Mouse (Mus musculus): ENCODE results near the gene Gimap5. TPM values are rescaled to one million over a fixed set of nuclear protein-coding genes. Genes with fewer than 3 reads are reported as not detected.

The Gimap5 gene
- polyA plus RNA-seq, 1 experiment from 2014 or later: 0.98 TPM

- Histone ChIP-seq H3K4me1 (replicated peaks) (no peaks in the 10 kb centered on the region), H3K9me3 (no peaks in the 10 kb centered on the region), H3K4me3 (replicated peaks) (no peak overlapping the region), H3K4me2 (replicated peaks) (no peak overlapping the region), H3K27ac (no peak overlapping the region), H3K9ac (replicated peaks) (no peak overlapping the region), H3K27me3 (no peaks in the 10 kb centered on the region), H3K36me3 (no peaks in the 10 kb centered on the region)
- 77% methylated on average over 1 of the region's 1 CpGs for WGBS
- ATAC-seq: no peak
Observed at GRCm38 (mm10) chr6:48785189-48785588, 39.2 kb downstream of the Gimap5 start.

GRCm38 (mm10) chr6:48785601-48786000, 39.6 kb downstream of the Gimap5 start:
- WGBS: 86% methylated on average over 2 of the region's 2 CpGs
- Histone ChIP-seq H3K4me1 (replicated peaks) (no peaks in the 10 kb centered on the region), H3K9ac (replicated peaks) (no peak overlapping the region), H3K36me3 (no peaks in the 10 kb centered on the region), H3K4me2 (replicated peaks) (no peak overlapping the region), H3K9me3 (no peaks in the 10 kb centered on the region), H3K27me3 (no peaks in the 10 kb centered on the region), H3K27ac (no peak overlapping the region), H3K4me3 (replicated peaks) (no peak overlapping the region)
- no peak for ATAC-seq

- no peaks in the 10 kb centered on the region for H3K27me3 ChIP-seq
- H3K4me1 ChIP-seq (replicated peaks): no peaks in the 10 kb centered on the region
- H3K9ac ChIP-seq (replicated peaks): no peak overlapping the region
- no peaks in the 10 kb centered on the region for H3K9me3 ChIP-seq
- H3K27ac ChIP-seq: no peak overlapping the region
- no peaks in the 10 kb centered on the region for H3K36me3 ChIP-seq
- no peak overlapping the region for H3K4me2 ChIP-seq (replicated peaks)
- WGBS: 85% methylated on average over 2 of the region's 2 CpGs
- H3K4me3 ChIP-seq (replicated peaks): no peak overlapping the region
- ATAC-seq: no peak
Observed at GRCm38 (mm10) chr6:48787867-48788266, 41.9 kb downstream of the Gimap5 start.

- no peak overlapping the region for H3K4me2 ChIP-seq (replicated peaks)
- no peak overlapping the region for H3K9ac ChIP-seq (replicated peaks)
Observed at GRCm38 (mm10) chr6:48801897-48802296, 55.9 kb downstream of the Gimap5 start.

GRCm38 (mm10) chr6:48803406-48804051, 57.5 kb downstream of the Gimap5 start:
- H3K27me3 ChIP-seq: no peaks in the 10 kb centered on the region; the same call in 1 of the 2 replicates
- no peak overlapping the region for H3K27ac ChIP-seq
- H3K4me1 ChIP-seq (replicated peaks): no peaks in the 10 kb centered on the region
- H3K9ac ChIP-seq (replicated peaks): no peak overlapping the region
- no peaks in the 10 kb centered on the region for H3K36me3 ChIP-seq
- no peak overlapping the region for H3K4me3 ChIP-seq (replicated peaks)
- H3K4me2 ChIP-seq (replicated peaks): no peak overlapping the region
- no peaks in the 10 kb centered on the region for H3K9me3 ChIP-seq
- no peak for ATAC-seq

More at GRCm38 (mm10) chr6:48801897-48802296, 55.9 kb downstream of the Gimap5 start:
- Histone ChIP-seq H3K9me3 (no peaks in the 10 kb centered on the region), H3K4me1 (replicated peaks) (no peaks in the 10 kb centered on the region), H3K27ac (no peak overlapping the region), H3K27me3 (no peaks in the 10 kb centered on the region; the same call in 1 of the 2 replicates), H3K4me3 (replicated peaks) (no peak overlapping the region), H3K36me3 (no peaks in the 10 kb centered on the region)
- 86% methylated on average over 1 of the region's 1 CpGs for WGBS
- ATAC-seq: no peak

Other genes with a start within 250 kb of the Gimap5 start
- gene Atp6v0e2, start 208.6 kb upstream of the Gimap5 start, polyA plus RNA-seq (2015; fragmentation: Nextera tagmentation; extraction: Ambion mirVana): 174 and 176 TPM in 2 replicates
- 20.8 and 21.2 TPM in 2 replicates for gene Lrrc61, start 191.4 kb upstream of the Gimap5 start, polyA plus RNA-seq (2015; fragmentation: Nextera tagmentation; extraction: Ambion mirVana)
- 2.5 and 2.9 TPM in 2 replicates for gene Rarres2, start 173.4 kb upstream of the Gimap5 start, polyA plus RNA-seq (2015; fragmentation: Nextera tagmentation; extraction: Ambion mirVana)
- not detected in 2 replicates for gene Gm45021, start 156.6 kb upstream of the Gimap5 start, polyA plus RNA-seq (2015; fragmentation: Nextera tagmentation; extraction: Ambion mirVana)
- gene Repin1, start 152.3 kb upstream of the Gimap5 start, polyA plus RNA-seq (2015; fragmentation: Nextera tagmentation; extraction: Ambion mirVana): 44.6 and 47.2 TPM in 2 replicates
- 1.0 TPM in 1 of 2 replicates, not detected in the other for gene Gm44965, start 152.3 kb upstream of the Gimap5 start, polyA plus RNA-seq (2015; fragmentation: Nextera tagmentation; extraction: Ambion mirVana)
- gene Zfp775, start 144.1 kb upstream of the Gimap5 start, polyA plus RNA-seq (2015; fragmentation: Nextera tagmentation; extraction: Ambion mirVana): 14.6 and 17.8 TPM in 2 replicates
- gene AI854703, start 119.4 kb upstream of the Gimap5 start, polyA plus RNA-seq (2015; fragmentation: Nextera tagmentation; extraction: Ambion mirVana): 6.5 and 7.6 TPM in 2 replicates
- 0.46 and 0.53 TPM in 2 replicates for gene Gimap8, start 99.0 kb upstream of the Gimap5 start, polyA plus RNA-seq (2015; fragmentation: Nextera tagmentation; extraction: Ambion mirVana)
- gene Gimap9, start 70.1 kb upstream of the Gimap5 start, polyA plus RNA-seq (2015; fragmentation: Nextera tagmentation; extraction: Ambion mirVana): 1.0 and 2.2 TPM in 2 replicates
- gene Gimap4, start 61.6 kb upstream of the Gimap5 start, polyA plus RNA-seq (2015; fragmentation: Nextera tagmentation; extraction: Ambion mirVana): 1.2 and 2.1 TPM in 2 replicates
- gene Gimap6, start 38.0 kb upstream of the Gimap5 start, polyA plus RNA-seq (2015; fragmentation: Nextera tagmentation; extraction: Ambion mirVana): 5.4 and 7.0 TPM in 2 replicates
- gene Gm28053, start 27.6 kb upstream of the Gimap5 start, polyA plus RNA-seq (2015; fragmentation: Nextera tagmentation; extraction: Ambion mirVana): not detected in 2 replicates
- not detected in 2 replicates for gene Gimap7, start 27.6 kb upstream of the Gimap5 start, polyA plus RNA-seq (2015; fragmentation: Nextera tagmentation; extraction: Ambion mirVana)
- 3.0 and 5.2 TPM in 2 replicates for gene Gimap1, start 7.1 kb upstream of the Gimap5 start, polyA plus RNA-seq (2015; fragmentation: Nextera tagmentation; extraction: Ambion mirVana)
- gene Gimap3, start 24.7 kb downstream of the Gimap5 start, polyA plus RNA-seq (2015; fragmentation: Nextera tagmentation; extraction: Ambion mirVana): not detected in 2 replicates
- gene Tmem176a, start 94.7 kb downstream of the Gimap5 start, polyA plus RNA-seq (2015; fragmentation: Nextera tagmentation; extraction: Ambion mirVana): 16.4 and 19.4 TPM in 2 replicates
- gene Tmem176b, start 95.3 kb downstream of the Gimap5 start, polyA plus RNA-seq (2015; fragmentation: Nextera tagmentation; extraction: Ambion mirVana): 93.2 and 108 TPM in 2 replicates
- 0.09 TPM in 1 of 2 replicates, not detected in the other for gene Aoc1, start 126.7 kb downstream of the Gimap5 start, polyA plus RNA-seq (2015; fragmentation: Nextera tagmentation; extraction: Ambion mirVana)
- gene 1600015I10Rik, start 183.7 kb downstream of the Gimap5 start, polyA plus RNA-seq (2015; fragmentation: Nextera tagmentation; extraction: Ambion mirVana): not detected in 2 replicates
- not detected in 2 replicates for gene Doxl2, start 228.8 kb downstream of the Gimap5 start, polyA plus RNA-seq (2015; fragmentation: Nextera tagmentation; extraction: Ambion mirVana)
- gene Svs1, start 240.7 kb downstream of the Gimap5 start, polyA plus RNA-seq (2015; fragmentation: Nextera tagmentation; extraction: Ambion mirVana): not detected in 2 replicates